Mouse (Mus musculus) liver, embryonic 13.5 days (tissue): ENCODE measurements around the gene 4833423E24Rik. TPM values are rescaled to one million over a fixed set of nuclear protein-coding genes. Genes with fewer than 3 reads are reported as not detected.

Experiments
- ATAC-seq: fragments of 200-750 bp; cut with Nextera tagmentation; 2 replicates; pipeline ENCODE4 v1.8.0; 2017; ENCODE audit warnings: low read depth, mild to moderate bottlenecking, moderate number of reproducible peaks, moderate library complexity
- DNase-seq: peaks from one replicate; pipeline ENCODE4 v3.0.0; 2022
- H3K27ac ChIP-seq: fragments of 300-500 bp; sonication (generic); 2 replicates; pipeline ENCODE4 v1.5.1; 2015; ENCODE audit warnings: moderate library complexity, mild to moderate bottlenecking, inconsistent platforms
- H3K27me3 ChIP-seq: fragments of 300-500 bp; sonication (generic); 2 replicates; pipeline ENCODE4 v1.6.1; 2015; ENCODE audit warnings: mild to moderate bottlenecking, inconsistent platforms
- H3K36me3 ChIP-seq: fragments of 300-500 bp; sonication (generic); 2 replicates; pipeline ENCODE4 v1.6.1; 2015; ENCODE audit warnings: mild to moderate bottlenecking, inconsistent platforms
- H3K4me1 ChIP-seq: fragments of 300-500 bp; sonication (generic); replicated peaks from 2 replicates; pipeline ENCODE4 v1.6.1; 2015; ENCODE audit warnings: inconsistent platforms
- H3K4me2 ChIP-seq: fragments of 300-500 bp; sonication (generic); 2 replicates; pipeline ENCODE4 v1.6.1; 2015; ENCODE audit warnings: inconsistent platforms, mild to moderate bottlenecking, moderate library complexity
- H3K4me3 ChIP-seq: fragments of 300-500 bp; sonication (generic); replicated peaks from 2 replicates; pipeline ENCODE4 v1.5.1; 2015; ENCODE audit warnings: mild to moderate bottlenecking, inconsistent platforms
- H3K9ac ChIP-seq: fragments of 300-500 bp; sonication (generic); 2 replicates; pipeline ENCODE4 v1.6.1; 2015; ENCODE audit warnings: mild to moderate bottlenecking, inconsistent platforms
- H3K9me3 ChIP-seq: fragments of 300-500 bp; sonication (generic); replicated peaks from 2 replicates; pipeline ENCODE4 v1.6.1; 2016; ENCODE audit warnings: inconsistent platforms
- WGBS: fragments of 180-500 bp; shearing (Covaris S2); methylation state at CpG from one replicate; pipeline ENCODE4 v1.1.7; 2015; ENCODE audit not compliant: insufficient replicate concordance; 5-methylcytosine and 5-hydroxymethylcytosine counted together
- polyA plus RNA-seq: library from polyadenylated mRNA; unstranded; fragments of >200 nt; fragmentation: Nextera tagmentation; extraction: Ambion mirVana; gene quantifications from 2 replicates; pipeline ENCODE4 v1.2.1, GENCODE M21; 2015

The 4833423E24Rik gene
- polyA plus RNA-seq, 1 experiment from 2014 or later: not detected

DNA sequence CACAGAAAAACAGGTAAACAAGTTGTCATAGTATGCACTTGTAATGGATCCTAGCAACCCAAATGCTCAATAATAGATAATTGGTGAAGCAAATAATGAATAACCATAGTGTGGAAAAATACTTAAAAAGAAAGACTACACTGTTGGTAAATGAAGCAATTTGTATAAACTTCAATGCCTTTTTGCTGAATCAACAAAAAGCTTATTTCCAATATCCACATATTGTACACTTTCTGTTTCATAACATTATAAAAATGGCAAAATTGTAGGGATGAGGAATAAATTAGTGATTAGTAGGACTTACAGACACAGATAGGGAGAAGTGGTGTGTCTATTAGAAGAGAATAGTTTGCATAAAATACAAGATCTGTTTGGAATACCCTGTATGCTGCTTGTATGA lies 76.3 kb downstream of the 4833423E24Rik start:
- Histone ChIP-seq H3K36me3 (no peaks in the 10 kb centered on the region), H3K4me1 (no peaks in the 10 kb centered on the region), H3K27ac (no peak overlapping the region), H3K27me3 (no peaks in the 10 kb centered on the region), H3K9me3 (no peaks in the 10 kb centered on the region), H3K9ac (no peak overlapping the region), H3K4me2 (no peak overlapping the region), H3K4me3 (no peak overlapping the region)
- DNase-seq (no peak), ATAC-seq (no peak)

- no peaks in the 10 kb centered on the region for H3K27me3 ChIP-seq
- no peak within 1 kb of the TSS for H3K9ac ChIP-seq
- H3K4me2 ChIP-seq: no peak within 1 kb of the TSS
- ATAC-seq (no peak), DNase-seq (no peak)
- H3K36me3 ChIP-seq: no peaks in the 10 kb centered on the region
- WGBS: 81% methylated on average over 3 of the region's 3 CpGs
- H3K4me3 ChIP-seq: no peak within 1 kb of the TSS
- no peaks in the 10 kb centered on the region for H3K4me1 ChIP-seq
- no peaks in the 10 kb centered on the region for H3K9me3 ChIP-seq
- no peak within 1 kb of the TSS for H3K27ac ChIP-seq
Measured at GRCm38 (mm10) chr2:85436351-85436750, 82.5 kb downstream of the 4833423E24Rik start, which contains the start of gene Olfr994. Olfr994 (minus strand) TSS chr2:85436451.

Other genes starting within 250 kb of the 4833423E24Rik start
- not detected in 2 replicates for gene Olfr987, start 179.7 kb downstream of the 4833423E24Rik start, polyA plus RNA-seq
- gene Olfr988, start 155.8 kb downstream of the 4833423E24Rik start, polyA plus RNA-seq: not detected in 2 replicates
- gene Olfr992, start 109.6 kb downstream of the 4833423E24Rik start, polyA plus RNA-seq: not detected in 2 replicates
- not detected in 2 replicates for gene Olfr993, start 104.1 kb downstream of the 4833423E24Rik start, polyA plus RNA-seq
- gene Olfr994, start 82.6 kb downstream of the 4833423E24Rik start, polyA plus RNA-seq: not detected in 2 replicates
- gene Olfr995, start 75.4 kb downstream of the 4833423E24Rik start, polyA plus RNA-seq: not detected in 2 replicates
- not detected in 2 replicates for gene Olfr996, start 60.2 kb upstream of the 4833423E24Rik start, polyA plus RNA-seq
- not detected in 2 replicates for gene Olfr998, start 69.9 kb upstream of the 4833423E24Rik start, polyA plus RNA-seq
- not detected in 2 replicates for gene Olfr1000, start 92.9 kb upstream of the 4833423E24Rik start, polyA plus RNA-seq
- not detected in 2 replicates for gene Olfr1002, start 131.7 kb upstream of the 4833423E24Rik start, polyA plus RNA-seq
- gene Olfr154, start 145.4 kb upstream of the 4833423E24Rik start, polyA plus RNA-seq: not detected in 2 replicates
- gene Olfr1006, start 159.7 kb upstream of the 4833423E24Rik start, polyA plus RNA-seq: not detected in 2 replicates
- not detected in 2 replicates for gene Olfr1008, start 170.4 kb upstream of the 4833423E24Rik start, polyA plus RNA-seq
- not detected in 2 replicates for gene Olfr1009, start 196.4 kb upstream of the 4833423E24Rik start, polyA plus RNA-seq
- not detected in 2 replicates for gene Olfr1012, start 243.7 kb upstream of the 4833423E24Rik start, polyA plus RNA-seq
- not detected in 2 replicates for gene Olfr1013, start 248.1 kb upstream of the 4833423E24Rik start, polyA plus RNA-seq